Mouse (Mus musculus): Measurements from ENCODE around the gene Utrn. TPM values are rescaled to one million over a fixed set of nuclear protein-coding genes. Genes with fewer than 3 reads are reported as not detected.

Gene Utrn
- total and polyA plus RNA-seq, 3 experiments: 18.8 to 68.1 (median 61.8) TPM

- TF ChIP-seq POLR2A (IDR thresholded peaks at IDR 0.05; ENCODE audit: insufficient read depth, low read depth, low read length) (no peak), EP300 (IDR thresholded peaks at IDR 0.05; ENCODE audit: insufficient read depth, low read depth, low read length) (no peak), CTCF (IDR thresholded peaks at IDR 0.05) (no peak)
- intact Hi-C loops (cut with DNase I): no loop called here
- no peak for DNase-seq
- Histone ChIP-seq H3K9ac (ENCODE audit: low read depth, low read length) (no peak overlapping the region), H3K36me3 (ENCODE audit: control insufficient read depth, insufficient read depth, low read length) (no peaks in the 10 kb centered on the region), H3K79me2 (replicated peaks; ENCODE audit: control insufficient read depth, insufficient read depth, low read length) (no peaks in the 10 kb centered on the region), H3K4me1 (ENCODE audit: control insufficient read depth, insufficient read depth, low read length) (no peaks in the 10 kb centered on the region), H3K27ac (no peak overlapping the region), H3K27me3 (ENCODE audit: control insufficient read depth, insufficient read depth, low read length) (no peaks in the 10 kb centered on the region), H3K4me3 (no peak overlapping the region)
- 93% methylated on average over 5 of the region's 5 CpGs for WGBS
Measured at GRCm38 (mm10) chr10:12716657-12717327, 152.4 kb downstream of the Utrn start.

GRCm38 (mm10) chr10:12713236-12713855, 155.8 kb downstream of the Utrn start:
- no peak overlapping the region for H3K4me3 ChIP-seq
- TF ChIP-seq CTCF (IDR thresholded peaks at IDR 0.05) (no peak), POLR2A (IDR thresholded peaks at IDR 0.05; ENCODE audit: insufficient read depth, low read depth, low read length) (no peak), EP300 (IDR thresholded peaks at IDR 0.05; ENCODE audit: insufficient read depth, low read depth, low read length) (no peak)
- peaks cover 2% of the 10 kb centered on the region for H3K36me3 ChIP-seq (ENCODE audit: control insufficient read depth, insufficient read depth, low read length)
- H3K4me1 ChIP-seq (ENCODE audit: control insufficient read depth, insufficient read depth, low read length): no peaks in the 10 kb centered on the region
- no peak overlapping the region for H3K9ac ChIP-seq (ENCODE audit: low read depth, low read length)
- no peak overlapping the region for H3K27ac ChIP-seq
- no peak for DNase-seq
- WGBS: 96% methylated on average over 14 of the region's 14 CpGs
- intact Hi-C loops (cut with DNase I): no loop called here
- no peaks in the 10 kb centered on the region for H3K79me2 ChIP-seq (replicated peaks; ENCODE audit: control insufficient read depth, insufficient read depth, low read length)
- no peaks in the 10 kb centered on the region for H3K27me3 ChIP-seq (ENCODE audit: control insufficient read depth, insufficient read depth, low read length)

GRCm38 (mm10) chr10:12711332-12711831, 157.8 kb downstream of the Utrn start:
- Histone ChIP-seq H3K36me3 (ENCODE audit: control insufficient read depth, insufficient read depth, low read length) (peaks cover 2% of the 10 kb centered on the region), H3K79me2 (replicated peaks; ENCODE audit: control insufficient read depth, insufficient read depth, low read length) (no peaks in the 10 kb centered on the region), H3K27ac (no peak overlapping the region), H3K4me1 (ENCODE audit: control insufficient read depth, insufficient read depth, low read length) (no peaks in the 10 kb centered on the region), H3K27me3 (ENCODE audit: control insufficient read depth, insufficient read depth, low read length) (no peaks in the 10 kb centered on the region), H3K4me3 (no peak overlapping the region), H3K9ac (ENCODE audit: low read depth, low read length) (no peak overlapping the region)
- no peak for DNase-seq
- no peak for TF ChIP-seq POLR2A (IDR thresholded peaks at IDR 0.05; ENCODE audit: insufficient read depth, low read depth, low read length)
- no peak for TF ChIP-seq EP300 (IDR thresholded peaks at IDR 0.05; ENCODE audit: insufficient read depth, low read depth, low read length)
- no peak for TF ChIP-seq CTCF (IDR thresholded peaks at IDR 0.05)
- intact Hi-C loops (cut with DNase I): no loop called here
- WGBS: 89% methylated on average over 11 of the region's 11 CpGs

GRCm38 (mm10) chr10:12706516-12706915, 162.6 kb downstream of the Utrn start:
- no peaks in the 10 kb centered on the region for H3K79me2 ChIP-seq (replicated peaks; ENCODE audit: control insufficient read depth, insufficient read depth, low read length)
- DNase-seq: no peak
- no peak overlapping the region for H3K4me3 ChIP-seq
- H3K27ac ChIP-seq: no peak overlapping the region
- H3K36me3 ChIP-seq (ENCODE audit: control insufficient read depth, insufficient read depth, low read length): peaks cover 9% of the 10 kb centered on the region
- intact Hi-C loops (cut with DNase I): no loop called here
- H3K27me3 ChIP-seq (ENCODE audit: control insufficient read depth, insufficient read depth, low read length): no peaks in the 10 kb centered on the region
- H3K9ac ChIP-seq (ENCODE audit: low read depth, low read length): no peak overlapping the region
- 81% methylated on average over 2 of the region's 2 CpGs for WGBS
- TF ChIP-seq CTCF (IDR thresholded peaks at IDR 0.05) (no peak), EP300 (IDR thresholded peaks at IDR 0.05; ENCODE audit: insufficient read depth, low read depth, low read length) (no peak), POLR2A (IDR thresholded peaks at IDR 0.05; ENCODE audit: insufficient read depth, low read depth, low read length) (no peak)
- H3K4me1 ChIP-seq (ENCODE audit: control insufficient read depth, insufficient read depth, low read length): peaks cover 8% of the 10 kb centered on the region

GRCm38 (mm10) chr10:12705990-12706389, 163.2 kb downstream of the Utrn start:
- peaks cover 9% of the 10 kb centered on the region for H3K36me3 ChIP-seq (ENCODE audit: control insufficient read depth, insufficient read depth, low read length)
- no peak for DNase-seq
- peaks cover 8% of the 10 kb centered on the region for H3K4me1 ChIP-seq (ENCODE audit: control insufficient read depth, insufficient read depth, low read length)
- 57% methylated on average over 1 of the region's 1 CpGs for WGBS
- no peak for TF ChIP-seq CTCF (IDR thresholded peaks at IDR 0.05)
- no peak for TF ChIP-seq EP300 (IDR thresholded peaks at IDR 0.05; ENCODE audit: insufficient read depth, low read depth, low read length)
- TF ChIP-seq POLR2A (IDR thresholded peaks at IDR 0.05; ENCODE audit: insufficient read depth, low read depth, low read length): no peak
- no peak overlapping the region for H3K4me3 ChIP-seq
- H3K79me2 ChIP-seq (replicated peaks; ENCODE audit: control insufficient read depth, insufficient read depth, low read length): no peaks in the 10 kb centered on the region
- no peaks in the 10 kb centered on the region for H3K27me3 ChIP-seq (ENCODE audit: control insufficient read depth, insufficient read depth, low read length)
- intact Hi-C loops (cut with DNase I): no loop called here
- no peak overlapping the region for H3K9ac ChIP-seq (ENCODE audit: low read depth, low read length)
- H3K27ac ChIP-seq: no peak overlapping the region

- no peaks in the 10 kb centered on the region for H3K27me3 ChIP-seq (ENCODE audit: control insufficient read depth, insufficient read depth, low read length)
- H3K27ac ChIP-seq: no peak overlapping the region
- H3K4me3 ChIP-seq: no peak overlapping the region
- H3K79me2 ChIP-seq (replicated peaks; ENCODE audit: control insufficient read depth, insufficient read depth, low read length): no peaks in the 10 kb centered on the region
- TF ChIP-seq EP300 (IDR thresholded peaks at IDR 0.05; ENCODE audit: insufficient read depth, low read depth, low read length) (no peak), CTCF (IDR thresholded peaks at IDR 0.05) (no peak), POLR2A (IDR thresholded peaks at IDR 0.05; ENCODE audit: insufficient read depth, low read depth, low read length) (no peak)
- no peak for DNase-seq
- H3K9ac ChIP-seq (ENCODE audit: low read depth, low read length): no peak overlapping the region
- WGBS: 35% methylated on average over 1 of the region's 1 CpGs
- intact Hi-C loops (cut with DNase I): loop anchor here (5.0 kb wide), 1 partner anchor 33 kb away; no protein-coding TSS in a partner anchor
- H3K4me1 ChIP-seq (ENCODE audit: control insufficient read depth, insufficient read depth, low read length): peaks cover 8% of the 10 kb centered on the region
- H3K36me3 ChIP-seq (ENCODE audit: control insufficient read depth, insufficient read depth, low read length): peaks cover 7% of the 10 kb centered on the region; the same call in 1 of the 2 replicates
Measured at GRCm38 (mm10) chr10:12704290-12704689, 164.9 kb downstream of the Utrn start.
